Mouse (Mus musculus) midbrain, postnatal 0 days (tissue): ENCODE results near the gene Dffa. TPM values are rescaled to one million over a fixed set of nuclear protein-coding genes. Genes with fewer than 3 reads are reported as not detected.

Source experiments
- ATAC-seq: fragments of 200-750 bp; cut with Nextera tagmentation; 2 replicates; pipeline ENCODE4 v1.8.0; 2017; ENCODE audit warnings: moderate number of reproducible peaks, mild to moderate bottlenecking, moderate TSS enrichment, moderate library complexity; ENCODE audit not compliant: low FRiP score
- DNase-seq: peaks from one replicate; pipeline ENCODE4 v3.0.0-alpha.2; 2015; ENCODE audit warnings: low spot score
- H3K27ac ChIP-seq: fragments of 300-500 bp; sonication (generic); 2 replicates; pipeline ENCODE4 v1.5.1; 2014; ENCODE audit warnings: low read depth, mild to moderate bottlenecking, low read length, mixed read lengths
- H3K27me3 ChIP-seq: fragments of 300-500 bp; sonication (generic); 2 replicates; pipeline ENCODE4 v1.6.1; 2014; ENCODE audit warnings: low read length, control low read depth, mixed read lengths; ENCODE audit not compliant: insufficient read depth
- H3K36me3 ChIP-seq: fragments of 300-500 bp; sonication (generic); 2 replicates; pipeline ENCODE4 v1.6.1; 2014; ENCODE audit warnings: low read length, control low read depth, mixed read lengths; ENCODE audit not compliant: insufficient read depth
- H3K4me1 ChIP-seq: fragments of 300-500 bp; sonication (generic); 2 replicates; pipeline ENCODE4 v1.6.1; 2014; ENCODE audit warnings: mild to moderate bottlenecking, control low read depth, antibody characterized with exemption, low read length, mixed read lengths; ENCODE audit not compliant: insufficient read depth
- H3K4me2 ChIP-seq: fragments of 300-500 bp; sonication (generic); 2 replicates; pipeline ENCODE4 v1.6.1; 2014; ENCODE audit warnings: low read depth, mild to moderate bottlenecking, low read length, mixed read lengths; ENCODE audit not compliant: poor library complexity, severe bottlenecking
- H3K4me3 ChIP-seq: fragments of 300-500 bp; sonication (generic); 2 replicates; pipeline ENCODE4 v1.5.1; 2014; ENCODE audit warnings: low read depth, mild to moderate bottlenecking, low read length, moderate library complexity
- H3K9ac ChIP-seq: fragments of 300-500 bp; sonication (generic); replicated peaks from 2 replicates; pipeline ENCODE4 v1.6.1; 2014; ENCODE audit warnings: mild to moderate bottlenecking, low read length, moderate library complexity, mixed read lengths; ENCODE audit not compliant: poor library complexity, severe bottlenecking
- H3K9me3 ChIP-seq: fragments of 300-500 bp; sonication (generic); 2 replicates; pipeline ENCODE4 v1.6.1; 2016; ENCODE audit warnings: low read length, control low read depth
- CTCF ChIP-seq: IDR thresholded peaks from 2 replicates; pipeline ENCODE4 v1.5.1; 2016; ENCODE audit warnings: antibody characterized with exemption, mild to moderate bottlenecking
- WGBS: fragments of 180-500 bp; shearing (Covaris S2); extraction: QIAGEN DNeasy Blood & Tissue Kit; methylation state at CpG from one replicate; pipeline ENCODE4 v1.1.7; 2014; 5-methylcytosine and 5-hydroxymethylcytosine counted together
- polyA plus RNA-seq: library from polyadenylated mRNA; unstranded; fragments of >200 nt; fragmentation: Nextera tagmentation; extraction: Ambion mirVana; gene quantifications from 2 replicates; pipeline ENCODE4 v1.2.1, GENCODE M21; 2015
- total RNA-seq: library from RNA; depleted of rRNA; stranded (reverse); fragments of >200 nt; gene quantifications from 2 replicates; pipeline ENCODE4 v1.2.3, GENCODE M21; 2014; rRNA removed

The Dffa gene
- 10.5 and 14.6 TPM in 2 replicates for total RNA-seq
- 21.6 and 23.3 TPM in 2 replicates for polyA plus RNA-seq

DNA sequence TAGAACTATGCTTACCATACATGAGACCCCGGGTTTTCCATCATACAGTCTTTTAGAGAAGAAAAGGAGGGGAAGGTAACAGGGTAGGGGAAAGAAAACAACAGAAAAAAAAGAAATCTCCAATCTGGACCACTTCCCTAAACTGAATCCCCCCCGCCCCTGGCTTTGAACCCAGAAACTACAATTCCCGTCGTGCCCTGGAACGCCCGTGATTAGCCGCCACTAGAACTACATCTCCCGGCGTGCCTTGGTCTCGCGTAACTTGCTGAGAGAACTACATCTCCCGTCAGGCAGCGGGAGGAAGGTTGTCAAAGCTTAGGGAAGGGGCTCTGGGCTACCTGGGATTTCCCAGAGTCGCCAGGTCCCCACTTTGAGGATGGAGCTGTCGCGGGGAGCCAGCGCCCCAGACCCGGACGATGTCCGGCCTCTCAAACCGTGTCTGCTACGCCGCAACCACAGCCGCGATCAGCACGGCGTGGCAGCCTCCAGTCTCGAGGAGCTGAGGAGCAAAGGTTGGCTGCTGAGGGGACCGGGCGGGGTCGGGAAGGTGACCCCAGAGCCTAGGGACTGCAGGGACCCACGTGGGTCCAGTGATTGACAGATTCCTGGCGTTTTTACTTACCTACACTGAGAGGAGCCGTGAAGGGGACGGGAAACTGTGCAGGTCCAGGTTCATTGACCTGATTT, at the start of gene Dffa:
Dffa (plus strand) TSS at position 272 of the 687 bp plus-strand sequence.
- peak within 1 kb of the TSS; percentile 72 for H3K27ac ChIP-seq
- H3K27me3 ChIP-seq: no peaks in the 10 kb centered on the region
- peak; percentile 96 for DNase-seq
- peak within 1 kb of the TSS; percentile 85 for H3K4me2 ChIP-seq
- peaks cover 16% of the 10 kb centered on the region for H3K36me3 ChIP-seq
- peaks cover 5% of the 10 kb centered on the region; the same call in 1 of the 2 replicates for H3K4me1 ChIP-seq
- peak; percentile 80 for ATAC-seq
- H3K4me3 ChIP-seq: peak within 1 kb of the TSS; percentile 76
- under 1% methylated on average over 35 of the region's 35 CpGs for WGBS
- H3K9me3 ChIP-seq: no peaks in the 10 kb centered on the region
- peak; percentile 30; the same call in 1 of the 2 replicates for TF ChIP-seq CTCF
- H3K9ac ChIP-seq: peak within 1 kb of the TSS; percentile 81

DNA sequence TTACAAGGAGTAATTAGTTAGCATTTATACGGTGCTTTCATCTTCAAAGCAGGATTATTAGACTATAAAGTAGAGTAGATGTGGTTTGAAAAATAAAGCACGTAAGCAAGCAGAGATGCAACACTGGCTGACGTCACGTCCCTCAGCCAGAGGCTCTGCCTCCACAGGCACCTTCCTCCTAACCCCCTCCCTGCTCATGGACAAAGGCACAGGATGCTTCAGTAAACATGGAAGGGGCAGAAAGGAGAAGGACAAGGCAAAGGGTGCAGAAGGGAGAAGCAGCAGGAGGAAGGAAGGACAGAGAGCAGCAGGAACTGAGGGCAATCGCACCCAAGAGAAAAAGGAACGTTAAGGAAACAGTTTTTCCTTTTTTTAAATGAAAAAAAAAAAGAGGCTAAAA, 48.1 kb upstream of the Dffa start:
- H3K36me3 ChIP-seq: no peaks in the 10 kb centered on the region
- H3K4me3 ChIP-seq: no peak overlapping the region
- ATAC-seq (no peak), DNase-seq (no peak)
- H3K4me1 ChIP-seq: no peaks in the 10 kb centered on the region; the same call in 1 of the 2 replicates
- H3K9ac ChIP-seq: no peak overlapping the region
- H3K9me3 ChIP-seq: no peaks in the 10 kb centered on the region
- H3K27me3 ChIP-seq: no peaks in the 10 kb centered on the region
- no peak overlapping the region for H3K27ac ChIP-seq
- H3K4me2 ChIP-seq: no peak overlapping the region
- TF ChIP-seq CTCF: no peak
- WGBS: 50% methylated on average over 6 of the region's 6 CpGs

DNA sequence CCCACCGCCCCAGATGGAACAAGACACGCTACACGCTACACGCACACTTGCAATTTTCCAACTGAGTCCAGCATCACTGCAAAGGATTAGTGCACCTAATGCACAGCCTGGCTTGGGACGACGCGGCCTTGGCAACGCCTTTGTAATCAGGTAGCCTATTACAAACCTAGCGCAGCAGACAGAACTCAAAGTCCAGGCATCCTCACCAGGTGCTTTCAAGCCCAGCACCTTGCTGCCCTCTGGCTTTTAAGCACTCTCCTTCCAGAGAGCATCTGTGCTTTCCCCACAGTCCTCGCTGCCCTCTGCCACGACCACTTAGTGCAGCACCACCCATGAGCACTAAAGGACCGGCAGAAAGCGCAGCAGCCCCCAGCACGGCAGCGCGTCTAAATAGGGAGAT, 47.0 kb upstream of the Dffa start:
- Histone ChIP-seq H3K4me3 (no peak overlapping the region), H3K27me3 (no peaks in the 10 kb centered on the region), H3K36me3 (no peaks in the 10 kb centered on the region), H3K9me3 (no peaks in the 10 kb centered on the region), H3K9ac (no peak overlapping the region), H3K27ac (no peak overlapping the region), H3K4me1 (no peaks in the 10 kb centered on the region; the same call in 1 of the 2 replicates), H3K4me2 (no peak overlapping the region)
- TF ChIP-seq CTCF: peak; percentile 22; the same call in 1 of the 2 replicates
- no peak for ATAC-seq
- no peak for DNase-seq
- 72% methylated on average over 16 of the region's 16 CpGs for WGBS

DNA sequence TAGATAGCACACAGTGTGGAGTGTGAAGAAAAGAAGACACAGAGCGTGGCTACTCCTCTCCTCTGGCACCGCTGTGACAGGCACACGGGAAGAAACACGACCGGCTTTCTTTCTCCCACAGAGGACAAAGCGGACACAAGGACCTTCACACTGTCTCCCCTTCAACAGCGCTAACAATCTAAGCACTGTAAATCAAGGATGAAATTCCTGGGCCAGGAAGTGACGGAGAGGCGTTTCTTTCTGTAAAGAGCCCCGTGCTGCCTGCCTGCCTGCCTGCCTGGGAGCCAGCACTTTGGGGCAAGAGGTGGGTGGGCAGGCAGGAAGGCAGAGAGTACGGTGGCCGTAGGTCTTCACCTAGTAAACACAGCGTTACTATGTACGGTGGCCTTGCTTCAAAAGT, 46.5 kb upstream of the Dffa start:
- H3K4me2 ChIP-seq: no peak overlapping the region
- H3K27me3 ChIP-seq: no peaks in the 10 kb centered on the region
- ATAC-seq (no peak), DNase-seq (no peak)
- H3K36me3 ChIP-seq: no peaks in the 10 kb centered on the region
- TF ChIP-seq CTCF: no peak
- H3K4me3 ChIP-seq: no peak overlapping the region
- WGBS: 54% methylated on average over 14 of the region's 14 CpGs
- no peaks in the 10 kb centered on the region for H3K9me3 ChIP-seq
- H3K9ac ChIP-seq: no peak overlapping the region
- H3K4me1 ChIP-seq: no peaks in the 10 kb centered on the region; the same call in 1 of the 2 replicates
- no peak overlapping the region for H3K27ac ChIP-seq

DNA sequence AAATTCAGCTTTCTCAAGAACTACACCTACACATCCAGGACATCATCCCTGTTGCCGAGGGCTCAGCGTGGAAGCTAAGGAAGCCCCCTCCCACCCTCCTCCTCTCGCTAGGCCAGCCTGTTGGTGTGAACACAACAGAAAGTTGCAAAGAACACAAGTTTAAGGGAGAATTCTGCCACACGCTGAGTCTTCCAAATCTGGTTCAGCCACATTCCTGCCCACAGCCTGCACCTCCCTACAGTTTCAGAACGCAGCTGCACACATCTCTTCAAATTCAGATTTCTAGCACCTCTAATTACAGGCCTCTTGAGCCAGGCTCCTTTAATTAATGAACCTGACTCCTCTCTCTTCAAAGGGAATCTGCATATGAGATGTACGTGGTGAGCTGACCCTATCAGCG, 45.6 kb upstream of the Dffa start:
- H3K9ac ChIP-seq: no peak overlapping the region

DNA sequence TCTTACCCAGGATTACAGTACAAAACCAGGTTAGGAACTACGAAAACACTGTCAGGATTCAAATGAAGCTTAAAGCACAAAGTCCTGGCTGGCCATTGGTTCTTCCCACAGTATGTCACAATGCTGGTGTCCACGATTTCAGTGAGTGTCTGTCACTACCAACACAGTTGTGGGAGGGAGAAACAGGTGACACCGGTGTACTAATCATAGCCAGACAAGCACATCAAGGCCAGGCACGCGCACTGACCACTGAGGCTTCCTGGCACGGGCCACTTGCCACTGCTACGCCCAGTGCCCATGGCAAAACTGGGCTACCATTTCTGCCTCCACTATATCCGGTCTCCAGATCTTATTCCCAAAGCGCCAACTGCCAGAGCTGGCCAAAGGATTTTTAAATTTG, 44.2 kb upstream of the Dffa start:
- WGBS: 88% methylated on average over 9 of the region's 9 CpGs
- H3K4me3 ChIP-seq: no peak overlapping the region
- no peak overlapping the region for H3K9ac ChIP-seq
- no peak for TF ChIP-seq CTCF
- H3K9me3 ChIP-seq: no peaks in the 10 kb centered on the region
- H3K27ac ChIP-seq: no peak overlapping the region
- no peak for ATAC-seq
- no peak overlapping the region for H3K4me2 ChIP-seq
- no peak for DNase-seq
- no peaks in the 10 kb centered on the region for H3K27me3 ChIP-seq
- no peaks in the 10 kb centered on the region; the same call in 1 of the 2 replicates for H3K4me1 ChIP-seq
- no peaks in the 10 kb centered on the region for H3K36me3 ChIP-seq

More for the DNA sequence above, 45.6 kb upstream of the Dffa start:
- no peak for ATAC-seq
- H3K27ac ChIP-seq: no peak overlapping the region
- no peak for DNase-seq
- no peak overlapping the region for H3K4me2 ChIP-seq
- no peaks in the 10 kb centered on the region for H3K27me3 ChIP-seq
- H3K9me3 ChIP-seq: no peaks in the 10 kb centered on the region
- no peaks in the 10 kb centered on the region for H3K36me3 ChIP-seq
- no peak for TF ChIP-seq CTCF
- no peaks in the 10 kb centered on the region; the same call in 1 of the 2 replicates for H3K4me1 ChIP-seq
- WGBS: 61% methylated on average over 7 of the region's 7 CpGs
- no peak overlapping the region for H3K4me3 ChIP-seq
